Mouse (Mus musculus) stomach, postnatal 0 days (tissue): ENCODE measurements around the gene Uqcc1.

Experiments
- CTCF ChIP-seq: IDR thresholded peaks from 2 replicates; pipeline ENCODE4 v1.5.1; 2016; ENCODE audit warnings: antibody characterized with exemption, low read depth, mild to moderate bottlenecking, moderate library complexity
- EP300 ChIP-seq: optimal IDR thresholded peaks from 2 replicates; pipeline ENCODE3; 2016; ENCODE audit warnings: antibody characterized with exemption

DNA sequence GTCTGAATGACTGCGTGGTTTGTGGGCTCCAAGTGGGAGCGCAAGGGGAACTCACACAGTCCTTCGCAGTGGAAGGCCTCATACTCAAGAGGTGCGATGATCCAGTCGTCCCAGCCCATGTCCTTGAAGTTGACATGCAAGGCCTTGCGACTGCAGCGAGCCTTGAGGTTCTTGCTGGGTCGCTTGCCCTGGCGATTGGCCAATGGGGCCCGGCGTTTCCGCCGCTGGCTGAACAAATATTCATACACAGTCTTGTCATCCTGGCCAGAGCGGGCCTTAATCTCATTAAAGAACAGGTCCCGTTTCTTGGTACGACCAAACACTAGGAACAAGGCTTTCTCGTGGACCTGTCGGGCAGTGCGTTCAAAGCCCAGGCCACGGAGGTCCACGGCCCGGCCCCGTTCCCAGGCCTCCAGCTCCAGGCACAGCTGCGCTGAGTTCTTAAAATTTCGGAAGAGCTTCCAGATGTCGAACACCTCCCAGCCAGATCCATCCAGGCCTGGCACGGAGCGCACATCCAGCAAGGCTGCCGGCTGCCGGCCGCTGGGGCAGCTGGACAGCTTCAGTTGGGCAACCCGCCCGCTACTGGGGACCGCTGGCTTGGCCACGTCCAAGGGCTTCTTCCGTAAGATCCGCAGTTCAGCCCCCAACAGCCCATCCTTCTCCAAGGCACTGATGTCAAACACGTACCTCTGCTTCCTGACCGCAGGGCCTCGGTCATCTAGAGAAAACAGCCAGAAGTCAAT lies 11.8 kb upstream of the Uqcc1 start:
- TF ChIP-seq CTCF, result no peak
- TF ChIP-seq EP300, result no peak
